17 mouse cellular contexts compared by ENCODE assay signal in the genomic region with DNA sequence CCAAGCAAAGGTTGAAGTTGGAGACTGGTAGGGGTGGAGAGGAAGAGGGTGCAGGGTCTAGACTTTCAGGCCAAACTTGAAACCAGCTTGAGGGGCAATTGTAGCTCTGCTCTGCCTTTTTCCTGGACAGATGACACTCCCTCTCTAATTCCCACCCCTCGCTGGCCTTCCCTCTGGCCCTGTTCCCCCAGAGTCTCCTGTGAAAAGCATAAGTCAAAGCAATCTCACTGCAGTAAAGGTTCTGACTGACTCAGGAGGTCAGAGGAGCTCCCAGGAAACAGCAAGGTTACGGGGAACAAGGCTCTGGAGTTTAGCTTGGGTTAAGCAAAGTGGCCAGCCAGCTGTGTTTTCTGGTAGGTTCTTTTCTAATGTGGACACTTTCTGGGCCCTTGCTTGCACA.
DNase-seq lines count a peak whose midpoint lies in the region; TF ChIP-seq lines count a peak whose summit lies in the region.
"Had no signal": no experiment of that assay in that cellular context is flagged by ENCODE, and none has a peak within 500 bp of the region (broad histone marks: within the 10 kb centered on the region; RNA-seq: fewer than 3 reads in every experiment).

No protein-coding gene starts in this region.

- peaks cover 30% of the 10 kb centered on the region for H3K4me1 ChIP-seq in small intestine, adult 2 months (ENCODE audit: control insufficient read depth, insufficient read depth, insufficient read length, low read length)
- H3K4me1 ChIP-seq: neural tube, embryonic 12.5 days had no signal

- DNase-seq in gastrocnemius, adult 2 months = peak; percentile 31
- no peak for DNase-seq in gastrocnemius, postnatal 36 days
- peak; percentile 71 for DNase-seq in adipocyte (ENCODE audit: low spot score)
- DNase-seq in adrenal gland, postnatal 25 days = peak; percentile 14
- no peak for DNase-seq in spleen, adult 18-20 months
- DNase-seq in thymus, postnatal 4 days = no peak
- DNase-seq: cerebellum, adult 8-10 months; layer of hippocampus, adult 9-11 months; liver; lung, adult 2 months; right cerebral cortex, adult 18-20 months had no signal

- TF ChIP-seq CTCF in gastrocnemius, adult 2 months (IDR thresholded peaks at IDR 0.05) = no peak
- TF ChIP-seq CTCF in small intestine, adult 2 months (IDR thresholded peaks at IDR 0.05; ENCODE audit: extremely low read depth, insufficient read length, insufficient replicate concordance, low read depth, low read length) = no peak

- no peaks in the 10 kb centered on the region for H3K36me3 ChIP-seq in small intestine, adult 2 months (ENCODE audit: control insufficient read depth, insufficient read depth, low read length)
- H3K36me3 ChIP-seq: intestine, embryonic 15.5 days; neural tube, embryonic 12.5 days had no signal

- no peaks in the 10 kb centered on the region for H3K27me3 ChIP-seq in small intestine, adult 2 months (ENCODE audit: control insufficient read depth, insufficient read depth, low read length)

- WGBS in small intestine, adult 2 months = 86% methylated on average over 2 of the region's 2 CpGs

- H3K4me3 ChIP-seq in gastrocnemius, adult 2 months = no peak overlapping the region
- H3K4me3 ChIP-seq in small intestine, adult 2 months (ENCODE audit: low read depth, low read length) = no peak overlapping the region
- H3K4me3 ChIP-seq: forebrain, embryonic 13.5 days; intestine, embryonic 15.5 days; myocyte; neural tube, embryonic 12.5 days had no signal

- TF ChIP-seq POLR2A in small intestine, adult 2 months (IDR thresholded peaks at IDR 0.05; ENCODE audit: low read depth, low read length) = no peak

- H3K27ac ChIP-seq in gastrocnemius, adult 2 months = 0 out of 2 replicates have a peak overlapping the region, but pooled peaks have one; percentile 7
- H3K27ac ChIP-seq in small intestine, adult 2 months (ENCODE audit: insufficient read depth, low read depth, low read length) = peak overlapping the region; percentile 89
- H3K27ac ChIP-seq: forebrain, embryonic 13.5 days; intestine, embryonic 15.5 days; liver, embryonic 14.5 days; neural tube, embryonic 12.5 days had no signal

- intact Hi-C loops in gastrocnemius, adult 2 months (cut with DNase I) = loop anchor here (5.0 to 10.0 kb wide), 2 partner anchors 221 to 324 kb away; partner anchors contain the start of gene Tle3
- intact Hi-C loops in gastrocnemius, postnatal 36 days (cut with DNase I) = loop anchor here (5.0 to 10.0 kb wide), 2 partner anchors 309 to 801 kb away; no protein-coding TSS in a partner anchor

Comparison
In these comparisons a context has a peak if more than half of its experiments do, and no peak if none do; other contexts are left out.
1. DNase-seq: peak in gastrocnemius, adult 2 months (single experiment), adipocyte (single experiment) and adrenal gland, postnatal 25 days (single experiment); none in gastrocnemius, postnatal 36 days (0 of 2), spleen, adult 18-20 months (0 of 2) and thymus, postnatal 4 days (single experiment).